Mouse (Mus musculus) adrenal gland, postnatal 36 days (tissue): ENCODE results near the gene Ythdf1. TPM values are rescaled to one million over a fixed set of nuclear protein-coding genes. Genes with fewer than 3 reads are reported as not detected.

Experiments
- DNase-seq, 2 experiments: peaks; one replicate each; pipeline ENCODE4 v3.0.0; 2021; ENCODE audit warnings: mixed read lengths in 1 of 2
- long read RNA-seq, 2 experiments: library from polyadenylated mRNA; stranded (forward); transcript quantifications; one replicate each; pipeline ENCODE4 v2.0.0; 2021; ENCODE audit warnings: borderline sequencing depth in 2 of 2
- total RNA-seq, 2 experiments: library from RNA; stranded (reverse); gene quantifications; 2 replicates each; pipeline ENCODE4 v1.2.3; 2021

Gene Ythdf1
- 10 to 100 TPM; 51.7 to 52.4 TPM for total RNA-seq
- long read RNA-seq, experiment 1, transcript Ythdf1-201 (5 exons, 3,184 nt), result major isoform, 22 of 38 reads
- long read RNA-seq, experiment 1, partial matches to known transcripts, result 14 of 38 reads
- long read RNA-seq, experiment 1, other reads (novel, unspliced or antisense), result 2 of 38 reads
- long read RNA-seq, experiment 2, transcript Ythdf1-201 (5 exons, 3,184 nt), result major isoform, 12 of 21 reads
- long read RNA-seq, experiment 2, partial matches to known transcripts, result 4 of 21 reads
- long read RNA-seq, experiment 2, other reads (novel, unspliced or antisense), result 5 of 21 reads

DNA sequence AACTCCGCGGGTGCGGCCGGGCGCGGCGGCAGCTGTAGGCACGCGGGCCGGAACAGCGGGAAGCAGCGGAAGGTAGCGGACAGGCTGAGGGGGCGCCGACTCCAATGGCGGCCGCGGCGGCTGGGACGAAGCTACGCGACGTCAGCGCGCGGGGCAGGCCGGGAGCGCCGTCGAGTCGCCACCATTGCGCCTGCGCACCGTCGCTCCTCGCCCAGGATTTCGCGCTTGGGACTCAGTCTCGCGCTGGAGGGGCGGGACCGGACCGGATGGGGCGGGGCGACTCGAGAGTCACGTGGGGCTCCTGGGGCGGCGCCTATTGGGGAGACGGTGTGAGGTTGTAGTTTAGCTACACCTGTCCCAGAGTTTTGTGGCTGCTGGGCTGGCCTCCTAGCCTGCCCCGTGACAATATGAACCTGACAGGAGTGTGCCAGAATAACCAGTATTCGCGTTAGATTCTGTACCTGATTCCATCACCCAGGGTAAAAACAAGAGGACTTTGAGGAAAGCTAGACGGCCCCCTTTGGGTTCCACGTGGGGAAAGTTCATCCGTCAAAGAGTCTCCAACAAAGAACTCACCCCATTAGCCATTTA, at the start of gene Ythdf1:
Gene Ythdf1, minus strand, starts transcription at position 140 of the 591 bp plus-strand sequence.
- DNase-seq, result peak; percentile 99

DNA sequence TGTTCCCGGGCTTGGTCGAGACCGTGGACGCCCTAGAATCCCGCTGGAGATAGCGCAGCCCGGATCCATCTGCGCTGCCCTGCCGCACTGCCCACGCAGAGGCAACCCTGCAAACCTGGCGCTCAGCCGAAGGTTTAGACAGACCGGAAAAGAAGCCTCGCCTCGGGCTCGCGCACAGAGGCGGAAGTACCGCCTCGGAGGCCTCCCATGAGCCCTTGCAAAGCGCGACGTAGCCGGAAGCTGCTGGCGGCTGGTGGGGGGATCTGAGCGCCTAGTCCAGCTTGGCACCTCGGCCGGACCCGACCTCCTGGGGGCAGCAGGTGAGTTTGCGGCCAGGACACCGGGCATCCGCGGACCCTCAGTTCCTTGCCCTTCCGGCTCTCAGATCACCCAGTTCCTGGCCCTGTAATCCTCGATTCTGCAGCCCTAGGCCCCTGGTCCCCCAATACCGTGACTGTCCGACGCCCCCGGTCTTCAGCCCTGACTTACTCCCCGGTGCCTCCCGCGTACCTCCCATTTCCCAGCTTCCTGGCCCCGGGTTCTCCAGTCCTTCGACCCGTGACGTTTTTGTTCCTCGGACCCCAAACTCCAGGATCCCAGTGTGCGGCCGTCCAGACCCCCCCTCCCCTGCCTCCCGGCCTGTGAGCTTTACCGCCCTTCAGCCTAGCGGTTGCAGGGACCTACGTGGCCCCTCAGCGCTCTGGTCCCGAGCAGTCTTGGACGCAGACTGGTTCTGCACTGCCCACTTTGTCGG, 46.4 kb upstream of the Ythdf1 start, which contains the start of gene Arfgap1:
Gene Arfgap1, plus strand, starts transcription at position 216 of the 754 bp plus-strand sequence.
- DNase-seq, result peak; percentile 95 to 96

DNA sequence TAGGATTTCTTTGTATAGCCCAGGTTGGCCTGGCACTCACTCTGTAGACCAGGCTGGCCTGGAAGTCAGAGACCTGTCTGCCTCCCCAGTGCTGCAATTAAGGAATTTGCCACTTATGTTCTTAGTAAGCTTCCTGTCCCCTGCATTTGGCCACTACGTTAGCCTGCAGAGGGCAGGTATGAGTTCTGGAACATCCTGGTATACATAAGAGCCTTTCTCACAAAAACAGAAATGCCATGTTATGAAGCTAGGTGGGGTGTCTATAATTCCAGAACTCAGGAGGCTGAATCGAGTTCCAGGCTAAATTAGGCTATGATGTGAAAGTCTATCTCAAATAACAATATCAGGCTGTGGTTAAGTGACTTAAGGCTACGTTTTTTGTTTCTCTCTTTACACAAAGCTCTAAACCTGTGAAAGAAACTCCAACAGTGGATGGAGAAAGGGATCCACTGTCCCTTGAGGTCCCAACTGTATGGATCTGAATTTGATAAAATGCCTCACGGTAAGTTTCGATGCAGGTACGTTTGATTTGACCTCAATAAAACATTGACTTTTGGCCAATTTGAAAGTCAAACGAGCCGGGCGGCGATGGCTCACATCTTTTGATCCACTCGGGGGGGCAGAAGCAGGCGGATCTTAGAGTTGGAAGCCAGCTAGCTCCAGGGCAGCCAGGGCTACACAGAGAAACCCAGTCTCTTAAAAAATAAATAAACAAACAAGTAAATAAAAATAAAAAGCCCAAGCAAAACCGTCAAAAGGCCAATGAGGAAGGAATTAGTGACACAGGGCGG, 45.5 kb upstream of the Ythdf1 start:
- DNase-seq, result peak in 1 of 2 experiments; percentile 28

DNA sequence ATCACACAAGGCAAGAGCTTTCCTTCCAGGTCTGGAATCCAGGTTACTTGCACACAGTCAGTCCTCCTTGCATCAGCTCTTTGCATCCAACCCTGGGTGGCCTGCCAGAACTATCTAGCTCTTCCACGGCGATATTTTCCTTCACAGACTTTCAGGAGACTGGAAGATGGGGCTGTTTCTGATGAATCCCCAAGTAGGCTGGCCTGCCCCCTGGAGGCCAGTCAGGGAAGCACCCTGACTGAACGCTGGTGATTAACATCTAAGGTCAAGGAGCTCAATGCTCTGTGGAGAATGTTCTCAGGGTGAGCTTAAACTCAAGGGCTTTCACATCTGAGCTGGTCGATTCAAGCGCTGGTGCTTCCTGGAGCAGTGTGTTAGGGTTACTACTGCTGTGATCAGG, 43.2 kb upstream of the Ythdf1 start:
- DNase-seq, result peak; percentile 77 to 87

DNA sequence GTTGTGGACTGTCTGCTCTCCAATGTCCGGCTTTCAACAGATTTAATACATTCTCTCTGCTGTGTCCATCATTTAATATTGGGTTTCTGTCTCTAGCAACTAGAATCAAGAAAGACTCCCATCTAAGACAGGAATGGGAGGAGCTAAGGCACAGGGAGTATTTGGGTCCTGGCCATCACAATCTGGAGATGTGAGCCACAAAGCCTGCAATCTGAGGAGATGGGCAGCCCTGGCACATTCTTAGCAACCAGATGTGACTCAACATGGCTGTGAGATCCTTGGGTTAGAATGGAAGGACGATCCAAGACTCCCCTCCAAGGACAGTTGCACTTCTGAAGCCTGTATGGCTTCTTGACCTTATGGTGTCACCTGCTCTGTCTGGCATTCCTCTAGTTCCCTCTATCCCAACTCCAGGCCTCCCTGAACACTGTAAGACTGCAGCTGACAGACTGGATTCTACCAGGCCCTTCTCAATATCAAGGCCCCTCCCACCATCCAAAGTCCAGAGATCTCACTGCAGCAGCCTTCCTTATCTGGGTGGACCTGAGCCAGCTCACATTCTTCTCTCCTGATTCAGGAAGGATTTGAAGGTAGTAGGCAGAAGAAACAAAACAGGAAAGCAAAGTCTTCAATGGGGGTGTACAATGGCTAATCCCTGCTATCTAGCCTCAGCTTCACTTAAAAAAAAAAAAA, 42.0 kb upstream of the Ythdf1 start:
- DNase-seq, result peak; percentile 36 to 52

DNA sequence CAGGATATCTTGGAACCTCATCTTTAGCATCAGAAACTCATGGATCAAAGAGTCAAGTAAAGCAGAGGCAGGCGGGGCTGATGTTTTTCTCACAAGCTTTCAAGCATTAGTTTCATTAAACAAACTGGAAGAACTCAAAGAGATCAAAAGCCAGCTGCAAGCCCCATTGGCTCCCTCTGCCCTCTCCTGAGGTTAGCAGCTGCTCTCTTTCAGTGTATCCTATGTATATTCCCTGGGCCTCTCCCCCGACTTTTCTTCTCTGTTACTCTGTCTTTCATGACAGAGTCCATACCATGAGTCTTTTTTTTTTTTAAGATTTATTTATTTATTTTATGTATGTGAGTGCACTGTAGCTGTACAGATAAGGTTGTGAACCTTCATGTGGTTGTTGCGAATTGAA, 39.4 kb upstream of the Ythdf1 start:
- DNase-seq, result no peak

DNA sequence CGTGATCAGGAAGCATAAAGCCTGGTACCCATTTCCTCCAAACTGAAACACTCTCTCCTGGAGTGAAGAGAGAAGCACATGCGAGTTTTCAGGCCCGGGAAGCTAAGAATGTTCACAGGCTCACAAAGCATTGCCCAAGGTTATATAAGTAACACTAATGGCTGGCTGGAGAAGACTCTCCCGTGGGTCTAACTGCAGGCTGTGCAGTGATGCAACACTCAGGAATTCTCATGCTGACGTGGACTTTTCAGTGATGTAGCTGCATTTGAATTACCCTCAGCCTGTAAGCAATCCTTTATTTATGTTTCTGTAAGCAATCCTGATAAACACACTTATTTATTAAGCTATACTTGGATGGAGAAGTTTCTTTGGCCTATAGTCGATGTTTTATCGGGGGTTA, 38.9 kb upstream of the Ythdf1 start:
- no peak for DNase-seq

DNA sequence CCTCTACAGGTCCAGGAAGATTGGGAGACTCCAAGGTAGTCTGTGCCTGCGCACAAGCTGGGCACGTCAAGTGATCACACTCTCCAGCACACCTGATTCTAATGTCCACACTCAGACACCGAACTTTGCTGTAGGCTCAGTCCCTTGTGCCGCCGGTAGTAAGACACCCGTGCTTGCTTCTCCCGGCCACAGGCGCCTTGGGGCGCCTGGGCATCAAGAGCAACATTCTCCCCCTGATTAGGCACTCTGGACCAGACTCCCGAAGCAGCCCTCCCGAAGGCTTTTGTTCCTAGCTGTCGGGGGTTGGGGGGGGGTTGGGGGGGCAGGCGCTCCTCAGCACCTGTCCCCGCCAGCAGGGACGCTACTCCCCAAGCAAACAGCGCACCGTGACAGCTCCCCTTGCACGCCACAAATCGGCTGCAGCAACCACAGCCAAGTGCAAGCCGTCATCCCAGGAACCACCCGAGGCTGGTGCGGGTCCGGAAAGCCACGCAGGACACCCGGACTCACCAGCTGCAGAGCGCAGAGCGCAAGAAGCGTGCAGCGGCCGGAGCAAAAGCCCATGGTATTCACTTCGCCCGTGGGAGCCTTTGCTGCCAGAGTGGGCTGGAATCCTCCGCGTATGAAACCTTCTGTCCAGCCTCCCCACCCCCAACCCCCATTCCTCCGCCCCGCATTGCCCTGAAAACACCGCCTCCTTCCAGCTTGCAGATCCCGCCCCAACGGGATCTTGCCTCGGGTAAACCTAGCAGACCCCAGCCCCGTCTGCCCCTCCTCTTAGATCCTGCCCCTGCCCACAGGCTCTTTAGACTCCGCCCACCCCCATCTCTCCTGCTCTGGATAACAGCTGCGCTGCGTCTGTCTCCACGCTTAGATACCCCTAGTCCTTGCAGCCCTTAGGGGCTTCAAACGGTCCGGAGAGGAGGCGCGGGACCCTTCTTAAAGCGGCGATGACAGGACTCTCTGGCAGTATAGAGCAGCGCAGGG, 33.6 kb upstream of the Ythdf1 start, which contains the start of gene Nkain4:
Gene Nkain4, minus strand, starts transcription at position 639 of the 987 bp plus-strand sequence.
- DNase-seq, result peak; percentile 40 to 46

DNA sequence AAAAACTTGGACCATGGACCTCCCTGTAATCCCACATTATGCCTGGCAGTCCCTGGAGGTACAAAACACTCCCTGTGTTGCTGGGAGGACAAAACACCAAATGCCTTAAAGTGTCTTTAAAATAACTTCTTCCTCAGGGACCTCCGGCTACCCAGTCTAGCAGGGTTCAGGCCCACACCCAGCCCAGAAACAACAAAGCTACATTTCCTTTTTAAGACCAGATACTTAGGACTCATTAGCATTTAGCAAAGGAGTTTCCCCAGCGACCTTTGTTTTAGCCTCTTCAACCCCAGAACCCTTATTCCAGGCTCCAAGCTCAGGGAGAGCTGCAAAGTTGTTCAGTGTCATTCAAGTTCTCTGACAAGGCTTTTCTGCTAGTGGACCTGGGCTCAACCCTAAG, 32.9 kb upstream of the Ythdf1 start:
- no peak for DNase-seq

DNA sequence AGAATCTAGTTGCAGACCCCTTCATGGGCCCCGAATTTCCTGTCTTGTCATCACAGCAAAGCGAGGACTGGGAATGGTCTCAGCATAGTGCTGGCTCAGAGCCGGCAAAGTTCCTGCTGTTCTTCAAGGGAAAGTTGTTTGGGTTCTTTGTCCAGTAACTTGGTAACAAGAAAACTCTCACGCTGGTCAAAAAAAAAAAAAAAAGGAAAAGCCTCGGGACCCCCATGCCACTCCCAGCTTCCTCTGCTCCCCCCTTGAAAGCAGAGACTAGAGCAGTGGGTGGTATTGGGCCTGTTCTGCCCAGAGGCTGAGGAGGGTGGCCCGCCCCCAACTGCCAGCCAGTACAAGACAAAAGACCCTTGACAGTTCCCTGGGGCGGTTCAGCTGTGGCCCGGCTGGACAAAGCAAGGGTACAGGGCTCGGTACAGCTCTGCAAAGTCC, 32.0 kb upstream of the Ythdf1 start:
- no peak for DNase-seq

DNA sequence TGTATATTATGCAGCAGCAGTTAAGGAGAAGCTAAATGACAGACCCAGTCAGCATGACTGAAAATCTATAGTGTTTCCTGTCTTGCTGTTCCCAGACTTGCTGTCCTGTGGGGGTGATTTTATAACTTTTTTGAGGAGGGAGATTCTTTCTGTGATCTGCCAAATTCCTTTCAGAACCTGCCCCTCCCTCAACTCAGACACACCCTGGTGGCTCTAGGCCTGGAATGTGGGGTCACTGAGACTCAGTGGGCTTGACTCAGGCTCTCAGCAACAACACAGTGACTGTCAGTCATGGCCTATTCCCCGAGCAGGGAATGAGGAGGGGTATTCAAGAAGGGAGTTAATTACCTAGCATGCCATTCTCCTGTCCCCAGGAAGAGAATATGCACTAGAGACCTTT, 29.2 kb upstream of the Ythdf1 start:
- DNase-seq, result no peak

DNA sequence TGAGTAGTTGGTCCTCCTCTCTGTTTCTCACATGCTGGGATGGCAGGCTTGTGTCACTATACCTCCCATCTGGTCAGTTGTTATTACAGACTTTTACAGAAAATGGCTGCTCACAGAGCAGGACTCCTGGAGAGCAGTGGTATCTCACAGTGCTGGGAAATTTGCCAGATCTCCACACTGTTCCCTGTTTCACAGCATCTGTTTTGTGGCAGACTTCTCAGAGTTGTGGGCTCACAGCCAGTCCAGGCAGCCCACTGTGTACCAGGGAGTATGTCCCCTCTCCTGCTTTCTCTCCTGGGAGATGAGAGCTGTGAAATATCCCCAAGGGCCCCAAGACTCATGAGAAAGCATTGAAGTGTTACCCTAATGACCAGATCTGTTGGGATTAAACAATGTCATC, 21.1 kb upstream of the Ythdf1 start:
- DNase-seq, result no peak

DNA sequence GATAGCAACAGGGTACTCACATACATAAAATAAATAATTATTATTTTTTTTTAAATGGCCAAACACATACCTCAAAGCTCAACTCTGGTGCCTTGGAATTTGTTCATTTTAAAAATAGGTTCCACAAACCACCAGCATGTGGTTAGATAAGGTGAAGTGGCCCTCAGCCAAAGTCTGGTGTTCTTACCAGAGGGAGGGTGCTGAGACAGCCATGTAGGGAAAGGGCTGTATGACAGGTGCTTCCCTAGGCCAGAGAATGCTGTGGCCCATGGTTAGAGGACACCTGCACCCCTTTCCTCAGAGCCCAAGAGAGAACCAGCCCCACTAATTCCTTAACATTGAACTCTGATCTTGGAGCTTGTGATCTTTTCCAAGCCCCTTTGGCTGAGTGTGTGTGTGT, 19.4 kb upstream of the Ythdf1 start:
- no peak for DNase-seq

DNA sequence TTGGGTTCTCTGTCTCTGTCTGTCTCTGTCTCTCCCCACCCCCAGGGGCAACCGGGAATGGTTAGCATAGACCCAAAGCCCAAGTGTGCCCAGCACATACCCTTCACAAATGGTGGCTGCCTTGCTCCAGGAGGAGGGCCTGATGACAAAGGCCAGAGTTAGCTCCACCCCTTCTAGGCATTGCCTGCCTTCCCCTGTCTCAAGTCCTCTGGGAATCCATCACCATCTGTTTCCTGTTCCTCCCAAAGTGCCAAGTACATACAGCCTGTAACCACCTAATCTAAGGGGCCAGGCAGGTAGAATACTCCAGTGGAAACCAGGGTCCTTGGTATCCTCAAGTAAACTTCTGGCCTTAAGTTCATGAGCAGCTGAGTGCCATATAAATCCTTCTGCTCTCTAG, 11.7 kb upstream of the Ythdf1 start:
- no peak for DNase-seq

DNA sequence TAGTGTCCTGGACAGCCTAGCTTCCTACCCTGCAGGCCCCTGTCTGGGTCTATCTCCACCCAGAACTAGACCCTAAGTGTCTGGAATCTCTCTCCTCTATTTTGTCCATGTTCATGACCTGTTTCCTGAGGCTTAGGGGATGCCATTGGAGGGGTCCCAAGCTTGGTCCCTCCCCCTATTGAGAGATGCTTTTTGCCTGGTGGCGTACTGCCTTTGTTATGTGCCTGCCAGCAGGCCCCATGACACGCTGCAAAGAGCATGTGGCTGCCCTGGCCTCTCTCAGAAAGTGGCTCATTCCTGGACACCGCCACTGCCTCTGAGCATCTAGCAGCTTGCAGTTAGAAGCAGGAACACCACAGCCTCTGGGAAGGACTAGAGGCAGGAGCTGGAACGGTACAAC, 8.0 kb upstream of the Ythdf1 start, which contains the start of gene Birc7:
Gene Birc7, plus strand, starts transcription at position 301 of the 400 bp plus-strand sequence.
- no peak for DNase-seq

DNA sequence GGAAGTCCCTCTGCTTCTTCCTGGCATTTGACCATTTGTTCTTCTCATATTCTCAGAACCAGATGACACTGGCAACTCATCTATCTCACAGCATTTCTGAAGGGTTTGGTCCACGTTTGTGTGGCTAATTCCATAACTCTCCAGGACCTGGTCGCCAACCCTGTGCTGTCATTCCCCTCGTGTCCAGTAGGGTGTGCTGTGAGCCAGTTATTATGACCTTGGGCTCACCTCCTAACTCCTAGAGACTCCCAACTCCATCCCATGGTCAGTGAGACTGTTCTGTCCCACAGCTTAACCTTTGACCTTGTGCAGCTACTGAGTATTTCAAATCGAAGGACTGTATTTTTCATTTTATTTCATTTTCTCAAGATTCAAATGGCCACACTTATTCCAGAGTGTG, 4.4 kb upstream of the Ythdf1 start:
- peak; percentile 73 to 74 for DNase-seq

DNA sequence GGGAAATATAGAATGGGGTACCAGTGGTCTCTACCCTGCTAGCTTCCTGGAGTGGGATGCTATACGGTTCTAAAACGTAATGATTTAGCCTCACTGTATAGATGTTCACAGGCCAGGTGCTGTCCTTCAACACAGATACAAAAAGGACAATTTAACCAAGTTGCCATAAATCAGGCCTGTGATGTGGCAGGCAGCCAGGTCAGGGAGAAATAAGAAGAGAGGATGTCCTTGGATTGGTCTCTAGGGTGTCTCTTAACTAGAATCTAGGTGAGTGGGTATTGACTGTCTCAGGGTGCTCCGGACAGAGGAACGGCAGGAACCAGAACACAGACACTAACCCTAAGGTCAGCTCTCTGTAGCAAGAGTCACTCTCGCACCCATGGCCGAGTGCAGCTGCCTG, 2.0 kb upstream of the Ythdf1 start:
- DNase-seq, result peak; percentile 31 to 41

DNA sequence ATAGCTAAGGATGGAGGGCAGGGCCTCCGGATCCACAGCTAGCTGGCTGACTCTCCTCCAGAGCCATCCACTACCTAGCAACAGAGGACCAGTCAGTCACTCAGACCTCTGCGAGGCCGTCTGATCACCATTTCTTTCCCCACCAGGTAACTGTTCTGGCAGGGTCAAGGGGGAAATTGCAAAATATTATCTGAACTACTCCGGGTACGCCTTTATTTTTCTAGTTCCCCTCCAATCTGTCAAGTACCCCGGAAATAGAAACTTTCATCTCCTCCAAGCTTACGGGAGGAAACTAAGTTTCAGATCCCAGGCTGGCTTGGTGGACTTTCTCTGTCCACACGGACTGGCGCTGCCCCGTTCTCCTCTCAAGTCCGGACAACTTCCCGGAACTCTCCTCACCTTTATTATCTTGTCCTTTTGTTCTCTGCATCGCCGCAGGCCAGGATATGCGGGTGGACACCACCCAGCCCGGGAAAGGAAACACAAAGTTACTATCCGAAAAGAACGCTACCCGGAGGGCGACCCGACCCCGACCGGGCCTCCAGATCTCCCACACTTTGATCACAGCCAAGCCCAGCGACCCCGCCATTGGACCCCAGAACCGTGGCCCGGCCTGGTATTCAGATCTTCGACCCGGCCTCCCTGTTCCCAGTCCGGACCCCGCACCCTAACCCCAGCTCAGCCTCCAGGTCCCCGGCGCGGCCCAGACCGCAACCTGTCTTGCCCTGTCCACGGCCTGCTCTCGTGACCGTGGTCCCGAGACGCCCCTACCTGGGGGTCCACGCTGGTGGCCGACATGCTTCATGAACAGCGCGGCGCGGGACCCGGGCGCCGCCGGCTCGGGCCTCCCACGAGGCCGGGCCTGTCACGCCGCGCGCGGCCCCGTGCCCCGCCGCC, 588 bp downstream of the Ythdf1 start:
- DNase-seq, result no peak

DNA sequence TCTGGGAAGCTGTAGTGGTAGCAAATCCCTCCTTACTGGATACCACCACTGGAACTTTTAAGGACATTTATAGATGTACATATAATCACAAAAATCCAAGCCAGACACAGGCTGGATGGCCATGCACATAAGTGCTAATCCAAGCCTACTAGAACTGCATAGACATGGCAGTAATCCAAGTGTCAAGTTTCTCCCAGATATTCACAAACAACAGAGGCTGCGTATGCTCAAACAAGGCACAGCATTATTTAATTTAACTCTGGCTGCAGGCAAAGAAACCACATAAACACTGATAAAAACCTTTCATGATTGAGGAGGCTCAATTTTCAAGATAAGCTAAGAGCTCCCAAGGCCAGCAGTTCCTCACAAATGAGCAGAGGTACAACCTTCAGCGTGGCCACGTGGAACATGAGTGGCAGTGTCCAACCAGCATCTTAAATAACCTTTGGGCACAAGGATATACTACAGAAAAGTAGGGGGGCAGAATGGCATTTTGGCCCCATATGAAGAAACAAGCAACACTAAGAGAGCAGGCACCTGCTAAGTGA, 4.8 kb downstream of the Ythdf1 start:
- peak; percentile 26 to 29 for DNase-seq
